Mouse (Mus musculus) MEL (cell line): Measurements from ENCODE around the gene Cnep1r1.

ENCODE experiments used
- CHD1 ChIP-seq: IDR thresholded peaks from 2 replicates; pipeline ENCODE4 v1.6.1; 2012; ENCODE audit warnings: low read depth, mild to moderate bottlenecking, inconsistent platforms, low read length, improper control_type of control experiment
- CTCF ChIP-seq, 3 experiments: IDR thresholded peaks in 2 of 3; conservative IDR thresholded peaks in 1 of 3; 2 replicates each; pipeline ENCODE4 v1.5.1; 2011 to 2012; ENCODE audit warnings: low read length in 3 of 3, low read depth in 2 of 3, mild to moderate bottlenecking in 2 of 3, improper control_type of control experiment in 1 of 3, inconsistent platforms in 1 of 3, mixed read lengths in 1 of 3, moderate library complexity in 1 of 3; ENCODE audit not compliant: control insufficient read depth in 1 of 3, insufficient read depth in 1 of 3, poor library complexity in 1 of 3, severe bottlenecking in 1 of 3
- EP300 ChIP-seq, 2 experiments: IDR thresholded peaks; 2 replicates each; pipeline ENCODE4 v1.6.1; 2011; ENCODE audit warnings: improper control_type of control experiment in 2 of 2, low read length in 2 of 2, low read depth in 1 of 2, mild to moderate bottlenecking in 1 of 2
- MAX ChIP-seq: IDR thresholded peaks from 2 replicates; pipeline ENCODE4 v1.6.1; 2011; ENCODE audit warnings: low read length, improper control_type of control experiment
- NRF1 ChIP-seq: IDR thresholded peaks from 2 replicates; pipeline ENCODE4 v1.6.1; 2014; ENCODE audit warnings: low read depth, mild to moderate bottlenecking, inconsistent platforms, low read length, improper control_type of control experiment, moderate library complexity; ENCODE audit not compliant: poor library complexity, insufficient read depth, severe bottlenecking
- POLR2A ChIP-seq, 2 experiments: IDR thresholded peaks; 2 replicates each; pipeline ENCODE4 v1.6.1; 2011 to 2012; ENCODE audit warnings: low read length in 2 of 2, mild to moderate bottlenecking in 2 of 2, control low read depth in 1 of 2, improper control_type of control experiment in 1 of 2, low read depth in 1 of 2, moderate library complexity in 1 of 2; ENCODE audit not compliant: control insufficient read depth in 1 of 2, insufficient read depth in 1 of 2, poor library complexity in 1 of 2
- POLR2AphosphoS2 ChIP-seq: IDR thresholded peaks from 2 replicates; pipeline ENCODE4 v1.6.1; 2011; ENCODE audit warnings: low read length, improper control_type of control experiment
- POLR2AphosphoS5 ChIP-seq: IDR thresholded peaks from 2 replicates; pipeline ENCODE4 v1.6.1; 2012; ENCODE audit warnings: low read depth, borderline replicate concordance, mild to moderate bottlenecking, inconsistent platforms, low read length, moderate library complexity, mixed read lengths
- RAD21 ChIP-seq: IDR thresholded peaks from 2 replicates; pipeline ENCODE4 v1.6.1; 2011; ENCODE audit warnings: mild to moderate bottlenecking, low read depth, low read length, improper control_type of control experiment
- SMC3 ChIP-seq: IDR thresholded peaks from 2 replicates; pipeline ENCODE4 v1.6.1; 2011; ENCODE audit warnings: low read depth, low read length, improper control_type of control experiment
- TAL1 ChIP-seq: IDR thresholded peaks from 2 replicates; pipeline ENCODE4 v1.6.1; 2012; ENCODE audit warnings: mild to moderate bottlenecking, inconsistent platforms, low read length, moderate library complexity, mixed read lengths
- USF1 ChIP-seq: IDR thresholded peaks from 2 replicates; pipeline ENCODE4 v1.6.1; 2014; ENCODE audit warnings: low read depth, mild to moderate bottlenecking, inconsistent platforms, low read length, improper control_type of control experiment, moderate library complexity

- TF ChIP-seq EP300 (IDR thresholded peaks at IDR 0.05; ENCODE audit: low read depth in 1 of 2, low read length in 2 of 2) (no peak), CTCF (IDR thresholded peaks at IDR 0.05 in 2 of 3, conservative IDR thresholded peaks at IDR 0.05 in 1 of 3; ENCODE audit: control insufficient read depth in 1 of 3, insufficient read depth in 1 of 3, low read depth in 2 of 3, low read length in 3 of 3, poor library complexity in 1 of 3, severe bottlenecking in 1 of 3) (no peak), MAX (no peak), SMC3 (no peak), POLR2AphosphoS2 (no peak), POLR2AphosphoS5 (no peak), CHD1 (no peak), POLR2A (IDR thresholded peaks at IDR 0.05; ENCODE audit: control insufficient read depth in 1 of 2, insufficient read depth in 1 of 2, low read depth in 1 of 2, low read length in 2 of 2, poor library complexity in 1 of 2) (no peak), NRF1 (no peak), TAL1 (no peak), USF1 (no peak), RAD21 (no peak)
Measured at GRCm38 (mm10) chr8:88175264-88175663, 56.7 kb downstream of the Cnep1r1 start.
